Mouse (Mus musculus): Measurements from ENCODE around the gene Selenof. TPM values are rescaled to one million over a fixed set of nuclear protein-coding genes. Genes with fewer than 3 reads are reported as not detected.

Gene Selenof
- polyA plus RNA-seq, 1 experiment from 2014 or later, result 619 TPM

GRCm38 (mm10) chr3:144545832-144546231, 24.3 kb upstream of the Selenof start:
- no peaks in the 10 kb centered on the region for H3K27me3 ChIP-seq (replicated peaks; ENCODE audit: control insufficient read depth, insufficient read depth, low read length)
- peaks cover 6% of the 10 kb centered on the region for H3K4me1 ChIP-seq (ENCODE audit: control insufficient read depth, insufficient read depth, low read depth, low read length)
- H3K36me3 ChIP-seq (ENCODE audit: control insufficient read depth, insufficient read depth, low read length), result no peaks in the 10 kb centered on the region
- H3K27ac ChIP-seq (ENCODE audit: low read depth, low read length), result no peak overlapping the region
- no peak overlapping the region for H3K9ac ChIP-seq (ENCODE audit: low read depth, low read length)
- 20% methylated on average over 4 of the region's 4 CpGs for WGBS
- no peak overlapping the region for H3K4me3 ChIP-seq (ENCODE audit: low read length)
- H3K4me2 ChIP-seq (ENCODE audit: low read length), result no peak overlapping the region
- ATAC-seq, result no peak
- no peaks in the 10 kb centered on the region for H3K9me3 ChIP-seq (ENCODE audit: control insufficient read depth, low read length)

- Histone ChIP-seq H3K4me1 (ENCODE audit: control insufficient read depth, insufficient read depth, low read depth, low read length) (peaks cover 6% of the 10 kb centered on the region), H3K9ac (ENCODE audit: low read depth, low read length) (no peak overlapping the region), H3K4me2 (ENCODE audit: low read length) (no peak overlapping the region), H3K9me3 (ENCODE audit: control insufficient read depth, low read length) (no peaks in the 10 kb centered on the region), H3K27me3 (replicated peaks; ENCODE audit: control insufficient read depth, insufficient read depth, low read length) (no peaks in the 10 kb centered on the region), H3K36me3 (ENCODE audit: control insufficient read depth, insufficient read depth, low read length) (no peaks in the 10 kb centered on the region), H3K4me3 (ENCODE audit: low read length) (no peak overlapping the region), H3K27ac (ENCODE audit: low read depth, low read length) (no peak overlapping the region)
- WGBS, result 53% methylated on average over 4 of the region's 4 CpGs
- no peak for ATAC-seq
Observed at GRCm38 (mm10) chr3:144546490-144546889, 23.6 kb upstream of the Selenof start.

DNA sequence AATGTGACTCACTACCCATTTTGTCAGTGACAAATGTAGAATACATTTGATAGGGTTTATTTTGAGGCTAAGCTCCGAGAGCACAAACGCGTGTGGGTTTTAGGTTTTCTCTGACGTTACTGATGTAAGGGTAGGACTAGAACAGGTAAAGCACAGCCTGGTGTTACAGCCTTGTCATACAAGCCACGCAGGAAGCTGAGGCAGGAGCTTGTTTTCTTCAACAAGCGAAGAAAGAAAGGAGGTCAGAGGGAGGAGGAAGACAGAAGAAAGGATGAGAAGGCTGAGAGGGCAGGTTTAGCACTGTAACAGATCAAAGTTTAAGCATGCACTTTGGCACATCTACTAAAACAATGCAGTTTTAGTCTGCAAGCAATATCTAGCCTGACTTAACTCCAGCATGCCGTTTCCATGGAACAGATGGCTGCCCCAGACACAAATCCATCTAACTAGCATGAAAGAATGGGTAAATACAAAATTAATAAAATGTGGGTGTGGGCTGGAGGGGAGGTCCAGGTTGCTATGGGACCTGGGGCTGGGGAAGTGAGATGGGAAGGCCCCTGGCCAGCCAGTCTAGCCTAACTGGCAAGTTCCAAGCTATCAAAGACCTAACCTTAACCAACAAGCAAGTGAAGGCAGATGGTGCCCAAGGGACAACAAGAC, 21.8 kb upstream of the Selenof start:
- H3K4me2 ChIP-seq (ENCODE audit: low read length), result no peak overlapping the region
- no peak overlapping the region for H3K27ac ChIP-seq (ENCODE audit: low read depth, low read length)
- H3K9ac ChIP-seq (ENCODE audit: low read depth, low read length), result no peak overlapping the region
- H3K9me3 ChIP-seq (ENCODE audit: control insufficient read depth, low read length), result no peaks in the 10 kb centered on the region
- H3K4me1 ChIP-seq (ENCODE audit: control insufficient read depth, insufficient read depth, low read depth, low read length), result peaks cover 6% of the 10 kb centered on the region
- H3K27me3 ChIP-seq (replicated peaks; ENCODE audit: control insufficient read depth, insufficient read depth, low read length), result no peaks in the 10 kb centered on the region
- H3K4me3 ChIP-seq (ENCODE audit: low read length), result no peak overlapping the region
- peak; percentile 12; the same call in 1 of the 2 replicates for ATAC-seq
- 83% methylated on average over 7 of the region's 7 CpGs for WGBS
- H3K36me3 ChIP-seq (ENCODE audit: control insufficient read depth, insufficient read depth, low read length), result no peaks in the 10 kb centered on the region

- WGBS, result 95% methylated on average over 5 of the region's 5 CpGs
Observed at GRCm38 (mm10) chr3:144550036-144550435, 20.1 kb upstream of the Selenof start.

DNA sequence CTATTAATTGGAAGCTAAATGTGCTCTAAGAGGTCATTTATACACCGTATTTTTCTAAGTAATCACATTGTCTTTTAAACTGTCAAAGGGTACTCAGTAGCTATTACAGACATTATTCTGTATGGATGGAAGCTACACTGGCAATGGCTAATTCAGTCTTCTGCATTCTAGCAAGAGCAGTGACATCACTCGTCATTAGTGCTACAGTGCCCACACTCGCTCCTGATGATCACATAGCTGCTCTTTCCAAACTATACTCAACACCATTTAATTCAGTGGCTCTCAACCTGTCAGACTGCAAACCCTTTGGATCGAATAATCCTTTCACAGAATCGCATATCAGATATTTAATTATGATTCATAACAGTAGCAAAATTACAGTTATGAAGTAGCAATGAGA, 19.4 kb upstream of the Selenof start:
- ATAC-seq, result no peak
- WGBS, result 79% methylated on average over 5 of the region's 5 CpGs
- no peaks in the 10 kb centered on the region for H3K36me3 ChIP-seq (ENCODE audit: control insufficient read depth, insufficient read depth, low read length)

More at GRCm38 (mm10) chr3:144550036-144550435, 20.1 kb upstream of the Selenof start:
- no peaks in the 10 kb centered on the region for H3K9me3 ChIP-seq (ENCODE audit: control insufficient read depth, low read length)
- ATAC-seq, result no peak
- H3K27me3 ChIP-seq (replicated peaks; ENCODE audit: control insufficient read depth, insufficient read depth, low read length), result no peaks in the 10 kb centered on the region
- H3K4me1 ChIP-seq (ENCODE audit: control insufficient read depth, insufficient read depth, low read depth, low read length), result peaks cover 9% of the 10 kb centered on the region
- H3K27ac ChIP-seq (ENCODE audit: low read depth, low read length), result no peak overlapping the region
- no peak overlapping the region for H3K9ac ChIP-seq (ENCODE audit: low read depth, low read length)
- no peak overlapping the region for H3K4me2 ChIP-seq (ENCODE audit: low read length)
- no peaks in the 10 kb centered on the region for H3K36me3 ChIP-seq (ENCODE audit: control insufficient read depth, insufficient read depth, low read length)
- no peak overlapping the region for H3K4me3 ChIP-seq (ENCODE audit: low read length)

GRCm38 (mm10) chr3:144551416-144551815, 18.7 kb upstream of the Selenof start:
- Histone ChIP-seq H3K27me3 (replicated peaks; ENCODE audit: control insufficient read depth, insufficient read depth, low read length) (no peaks in the 10 kb centered on the region), H3K9me3 (ENCODE audit: control insufficient read depth, low read length) (no peaks in the 10 kb centered on the region), H3K4me3 (ENCODE audit: low read length) (no peak overlapping the region), H3K27ac (ENCODE audit: low read depth, low read length) (no peak overlapping the region), H3K9ac (ENCODE audit: low read depth, low read length) (no peak overlapping the region), H3K4me2 (ENCODE audit: low read length) (no peak overlapping the region), H3K4me1 (ENCODE audit: control insufficient read depth, insufficient read depth, low read depth, low read length) (peaks cover 5% of the 10 kb centered on the region; the same call in 1 of the 2 replicates), H3K36me3 (ENCODE audit: control insufficient read depth, insufficient read depth, low read length) (no peaks in the 10 kb centered on the region)
- ATAC-seq, result no peak
- WGBS, result 70% methylated on average over 4 of the region's 4 CpGs

More for the DNA sequence above, 19.4 kb upstream of the Selenof start:
- H3K27ac ChIP-seq (ENCODE audit: low read depth, low read length), result no peak overlapping the region
- H3K4me2 ChIP-seq (ENCODE audit: low read length), result no peak overlapping the region
- peaks cover 9% of the 10 kb centered on the region for H3K4me1 ChIP-seq (ENCODE audit: control insufficient read depth, insufficient read depth, low read depth, low read length)
- no peak overlapping the region for H3K4me3 ChIP-seq (ENCODE audit: low read length)
- no peaks in the 10 kb centered on the region for H3K27me3 ChIP-seq (replicated peaks; ENCODE audit: control insufficient read depth, insufficient read depth, low read length)
- no peaks in the 10 kb centered on the region for H3K9me3 ChIP-seq (ENCODE audit: control insufficient read depth, low read length)
- no peak overlapping the region for H3K9ac ChIP-seq (ENCODE audit: low read depth, low read length)

GRCm38 (mm10) chr3:144553942-144554341, 16.2 kb upstream of the Selenof start:
- no peak overlapping the region for H3K9ac ChIP-seq (ENCODE audit: low read depth, low read length)
- no peak for ATAC-seq
- WGBS, result 24% methylated on average over 7 of the region's 7 CpGs

DNA sequence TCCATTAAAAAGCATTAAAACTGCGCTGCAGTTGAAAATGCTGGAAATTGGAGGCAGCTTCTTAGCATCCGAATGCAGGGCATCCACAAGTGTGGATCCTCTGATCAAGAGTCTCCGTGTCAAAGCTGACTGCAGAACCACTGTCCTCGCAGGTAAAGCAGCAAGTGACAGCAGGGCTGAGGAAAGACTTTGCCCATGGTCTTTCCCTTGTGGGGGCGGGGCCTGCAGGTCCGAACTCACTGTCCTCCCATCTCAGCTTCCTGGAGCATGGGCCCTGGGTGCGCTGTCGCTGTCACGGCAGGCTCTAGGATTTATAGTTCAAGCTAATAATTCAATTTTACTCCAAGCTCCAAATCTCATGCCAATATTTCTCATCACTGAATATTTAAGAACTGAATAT, 15.6 kb upstream of the Selenof start:
- H3K4me3 ChIP-seq (ENCODE audit: low read length), result no peak overlapping the region

More at GRCm38 (mm10) chr3:144553942-144554341, 16.2 kb upstream of the Selenof start:
- no peaks in the 10 kb centered on the region for H3K27me3 ChIP-seq (replicated peaks; ENCODE audit: control insufficient read depth, insufficient read depth, low read length)
- peaks cover 13% of the 10 kb centered on the region for H3K4me1 ChIP-seq (ENCODE audit: control insufficient read depth, insufficient read depth, low read depth, low read length)
- no peaks in the 10 kb centered on the region for H3K36me3 ChIP-seq (ENCODE audit: control insufficient read depth, insufficient read depth, low read length)
- no peak overlapping the region for H3K4me2 ChIP-seq (ENCODE audit: low read length)
- H3K4me3 ChIP-seq (ENCODE audit: low read length), result no peak overlapping the region
- H3K9me3 ChIP-seq (ENCODE audit: control insufficient read depth, low read length), result no peaks in the 10 kb centered on the region
- H3K27ac ChIP-seq (ENCODE audit: low read depth, low read length), result no peak overlapping the region

GRCm38 (mm10) chr3:144555144-144555543, 15.0 kb upstream of the Selenof start:
- H3K4me1 ChIP-seq (ENCODE audit: control insufficient read depth, insufficient read depth, low read depth, low read length), result peaks cover 13% of the 10 kb centered on the region
- H3K36me3 ChIP-seq (ENCODE audit: control insufficient read depth, insufficient read depth, low read length), result no peaks in the 10 kb centered on the region
- ATAC-seq, result no peak
- H3K9ac ChIP-seq (ENCODE audit: low read depth, low read length), result no peak overlapping the region
- H3K4me2 ChIP-seq (ENCODE audit: low read length), result no peak overlapping the region
- no peaks in the 10 kb centered on the region for H3K9me3 ChIP-seq (ENCODE audit: control insufficient read depth, low read length)
- no peak overlapping the region for H3K27ac ChIP-seq (ENCODE audit: low read depth, low read length)
- H3K4me3 ChIP-seq (ENCODE audit: low read length), result no peak overlapping the region
- WGBS, result 80% methylated on average over 7 of the region's 7 CpGs
- no peaks in the 10 kb centered on the region for H3K27me3 ChIP-seq (replicated peaks; ENCODE audit: control insufficient read depth, insufficient read depth, low read length)

More for the DNA sequence above, 15.6 kb upstream of the Selenof start:
- Histone ChIP-seq H3K4me1 (ENCODE audit: control insufficient read depth, insufficient read depth, low read depth, low read length) (peaks cover 13% of the 10 kb centered on the region), H3K27me3 (replicated peaks; ENCODE audit: control insufficient read depth, insufficient read depth, low read length) (no peaks in the 10 kb centered on the region), H3K9ac (ENCODE audit: low read depth, low read length) (no peak overlapping the region), H3K27ac (ENCODE audit: low read depth, low read length) (no peak overlapping the region), H3K4me2 (ENCODE audit: low read length) (no peak overlapping the region), H3K9me3 (ENCODE audit: control insufficient read depth, low read length) (no peaks in the 10 kb centered on the region), H3K36me3 (ENCODE audit: control insufficient read depth, insufficient read depth, low read length) (no peaks in the 10 kb centered on the region)
- WGBS, result 54% methylated on average over 9 of the region's 9 CpGs
- no peak; the same call in 1 of the 2 replicates for ATAC-seq
